Mouse (Mus musculus): Measurements from ENCODE around the gene Bco2.

Gene Bco2

GRCm38 (mm10) chr9:50533328-50533727 lies 21.7 kb downstream of the Bco2 start:
- H3K27me3 ChIP-seq (ENCODE audit: insufficient read depth, low read length): peaks cover 3% of the 10 kb centered on the region; the same call in 1 of the 2 replicates
- TF ChIP-seq POU5F1 (IDR thresholded peaks at IDR 0.05; ENCODE audit: borderline replicate concordance, low read length): no peak
- TF ChIP-seq CTCF (conservative IDR thresholded peaks at IDR 0.05; ENCODE audit: low read length): no peak
- TF ChIP-seq NANOG (IDR thresholded peaks at IDR 0.05; ENCODE audit: borderline replicate concordance, low read length): no peak
- H3K4me1 ChIP-seq (replicated peaks; ENCODE audit: low read depth, low read length): peaks cover 4% of the 10 kb centered on the region; the same call in 1 of the 2 replicates
- H3K36me3 ChIP-seq (ENCODE audit: insufficient read depth, low read length): no peaks in the 10 kb centered on the region
- H3K4me3 ChIP-seq (replicated peaks; ENCODE audit: low read length): no peak overlapping the region
- H3K9me3 ChIP-seq (ENCODE audit: low read length): no peaks in the 10 kb centered on the region

- no peak for TF ChIP-seq NANOG (IDR thresholded peaks at IDR 0.05; ENCODE audit: borderline replicate concordance, low read length)
- peak; percentile 13 for TF ChIP-seq CTCF (conservative IDR thresholded peaks at IDR 0.05; ENCODE audit: low read length)
- Histone ChIP-seq H3K36me3 (ENCODE audit: insufficient read depth, low read length) (no peaks in the 10 kb centered on the region), H3K4me1 (replicated peaks; ENCODE audit: low read depth, low read length) (peaks cover 11% of the 10 kb centered on the region)
These were observed 24.1 kb downstream of the Bco2 start for GRCm38 (mm10) chr9:50530890-50531289.

GRCm38 (mm10) chr9:50528293-50528892 lies 26.6 kb downstream of the Bco2 start, which contains the start of gene Pts:
Gene Pts, minus strand, starts transcription at chr9:50528724.
- Histone ChIP-seq H3K4me1 (replicated peaks; ENCODE audit: low read depth, low read length) (peaks cover 9% of the 10 kb centered on the region), H3K9me3 (ENCODE audit: low read length) (no peaks in the 10 kb centered on the region), H3K4me3 (replicated peaks; ENCODE audit: low read length) (peak within 1 kb of the TSS; percentile 89), H3K27me3 (ENCODE audit: insufficient read depth, low read length) (no peaks in the 10 kb centered on the region; the same call in 1 of the 2 replicates), H3K36me3 (ENCODE audit: insufficient read depth, low read length) (no peaks in the 10 kb centered on the region)
- TF ChIP-seq NANOG (IDR thresholded peaks at IDR 0.05; ENCODE audit: borderline replicate concordance, low read length) (no peak), CTCF (conservative IDR thresholded peaks at IDR 0.05; ENCODE audit: low read length) (peak; percentile 81)

More at GRCm38 (mm10) chr9:50530890-50531289, 24.1 kb downstream of the Bco2 start:
- no peaks in the 10 kb centered on the region for H3K9me3 ChIP-seq (ENCODE audit: low read length)
- H3K4me3 ChIP-seq (replicated peaks; ENCODE audit: low read length): no peak overlapping the region
- peaks cover 2% of the 10 kb centered on the region; the same call in 1 of the 2 replicates for H3K27me3 ChIP-seq (ENCODE audit: insufficient read depth, low read length)

GRCm38 (mm10) chr9:50527860-50528259 lies 27.1 kb downstream of the Bco2 start:
- TF ChIP-seq NANOG (IDR thresholded peaks at IDR 0.05; ENCODE audit: borderline replicate concordance, low read length) (no peak), CTCF (conservative IDR thresholded peaks at IDR 0.05; ENCODE audit: low read length) (no peak), POU5F1 (IDR thresholded peaks at IDR 0.05; ENCODE audit: borderline replicate concordance, low read length) (no peak)
- H3K4me1 ChIP-seq (replicated peaks; ENCODE audit: low read depth, low read length): peaks cover 7% of the 10 kb centered on the region
- no peaks in the 10 kb centered on the region for H3K9me3 ChIP-seq (ENCODE audit: low read length)
- no peaks in the 10 kb centered on the region for H3K36me3 ChIP-seq (ENCODE audit: insufficient read depth, low read length)
- peak overlapping the region; percentile 89 for H3K4me3 ChIP-seq (replicated peaks; ENCODE audit: low read length)
- H3K27me3 ChIP-seq (ENCODE audit: insufficient read depth, low read length): no peaks in the 10 kb centered on the region

DNA sequence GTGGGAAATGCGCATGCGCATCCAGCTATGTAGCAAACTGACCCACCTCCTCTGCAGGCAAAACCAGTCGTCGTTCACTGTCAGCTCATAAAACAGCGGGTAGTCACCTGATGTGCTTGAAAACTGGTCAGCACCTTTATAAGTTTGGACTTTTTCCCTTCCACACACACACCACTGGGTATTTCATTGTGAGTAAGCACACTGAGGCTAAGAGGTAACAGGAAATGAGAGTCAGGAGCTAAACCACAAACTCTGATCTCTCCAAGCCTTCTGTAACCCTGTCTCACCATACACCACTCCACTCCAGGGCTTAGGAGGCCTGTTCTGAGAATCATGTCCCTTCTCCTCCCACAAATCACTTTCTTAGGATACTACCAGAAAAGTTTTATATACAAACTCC lies 29.4 kb downstream of the Bco2 start:
- Histone ChIP-seq H3K9me3 (ENCODE audit: low read length) (no peaks in the 10 kb centered on the region), H3K4me1 (replicated peaks; ENCODE audit: low read depth, low read length) (peaks cover 7% of the 10 kb centered on the region), H3K4me3 (replicated peaks; ENCODE audit: low read length) (no peak overlapping the region), H3K36me3 (ENCODE audit: insufficient read depth, low read length) (no peaks in the 10 kb centered on the region), H3K27me3 (ENCODE audit: insufficient read depth, low read length) (no peaks in the 10 kb centered on the region)
- TF ChIP-seq POU5F1 (IDR thresholded peaks at IDR 0.05; ENCODE audit: borderline replicate concordance, low read length) (no peak), CTCF (conservative IDR thresholded peaks at IDR 0.05; ENCODE audit: low read length) (no peak), NANOG (IDR thresholded peaks at IDR 0.05; ENCODE audit: borderline replicate concordance, low read length) (no peak)

DNA sequence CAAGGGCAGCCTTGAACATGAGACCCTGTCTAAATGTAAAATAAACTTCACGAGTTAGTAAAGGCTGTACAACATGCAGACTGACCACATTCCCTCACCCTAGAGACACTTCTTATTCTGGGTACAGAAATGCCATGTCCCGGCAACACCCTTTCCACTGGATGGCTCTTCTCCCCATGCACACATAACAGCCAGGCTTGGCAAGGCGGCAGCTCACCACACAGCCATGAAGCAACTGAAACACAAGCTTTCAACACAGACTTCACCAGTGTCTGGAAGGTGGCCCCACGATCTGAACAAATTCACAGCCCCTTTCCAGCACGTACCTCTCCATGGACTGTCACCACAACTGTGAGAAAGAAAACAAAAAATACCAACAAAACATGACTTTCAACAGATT lies 30.0 kb downstream of the Bco2 start:
- no peak overlapping the region for H3K4me3 ChIP-seq (replicated peaks; ENCODE audit: low read length)
- TF ChIP-seq POU5F1 (IDR thresholded peaks at IDR 0.05; ENCODE audit: borderline replicate concordance, low read length) (no peak), NANOG (IDR thresholded peaks at IDR 0.05; ENCODE audit: borderline replicate concordance, low read length) (no peak), CTCF (conservative IDR thresholded peaks at IDR 0.05; ENCODE audit: low read length) (no peak)
- no peaks in the 10 kb centered on the region for H3K9me3 ChIP-seq (ENCODE audit: low read length)
- H3K4me1 ChIP-seq (replicated peaks; ENCODE audit: low read depth, low read length): peaks cover 7% of the 10 kb centered on the region
- no peaks in the 10 kb centered on the region for H3K36me3 ChIP-seq (ENCODE audit: insufficient read depth, low read length)
- H3K27me3 ChIP-seq (ENCODE audit: insufficient read depth, low read length): no peaks in the 10 kb centered on the region

- Histone ChIP-seq H3K9me3 (ENCODE audit: low read length) (no peaks in the 10 kb centered on the region), H3K4me1 (replicated peaks; ENCODE audit: low read depth, low read length) (peaks cover 2% of the 10 kb centered on the region), H3K27me3 (ENCODE audit: insufficient read depth, low read length) (no peaks in the 10 kb centered on the region), H3K4me3 (replicated peaks; ENCODE audit: low read length) (no peak overlapping the region), H3K36me3 (ENCODE audit: insufficient read depth, low read length) (no peaks in the 10 kb centered on the region)
- TF ChIP-seq POU5F1 (IDR thresholded peaks at IDR 0.05; ENCODE audit: borderline replicate concordance, low read length): no peak
- TF ChIP-seq NANOG (IDR thresholded peaks at IDR 0.05; ENCODE audit: borderline replicate concordance, low read length): no peak
- no peak for TF ChIP-seq CTCF (conservative IDR thresholded peaks at IDR 0.05; ENCODE audit: low read length)
These were observed 32.4 kb downstream of the Bco2 start for GRCm38 (mm10) chr9:50522574-50522973.

- Histone ChIP-seq H3K4me3 (replicated peaks; ENCODE audit: low read length) (no peak overlapping the region), H3K27me3 (ENCODE audit: insufficient read depth, low read length) (no peaks in the 10 kb centered on the region), H3K4me1 (replicated peaks; ENCODE audit: low read depth, low read length) (peaks cover 4% of the 10 kb centered on the region; the same call in 1 of the 2 replicates), H3K36me3 (ENCODE audit: insufficient read depth, low read length) (no peaks in the 10 kb centered on the region), H3K9me3 (ENCODE audit: low read length) (no peaks in the 10 kb centered on the region)
- TF ChIP-seq NANOG (IDR thresholded peaks at IDR 0.05; ENCODE audit: borderline replicate concordance, low read length): no peak
- TF ChIP-seq CTCF (conservative IDR thresholded peaks at IDR 0.05; ENCODE audit: low read length): no peak; the same call in 1 of the 2 replicates
- TF ChIP-seq POU5F1 (IDR thresholded peaks at IDR 0.05; ENCODE audit: borderline replicate concordance, low read length): no peak
These were observed 33.4 kb downstream of the Bco2 start for GRCm38 (mm10) chr9:50521562-50521961.

DNA sequence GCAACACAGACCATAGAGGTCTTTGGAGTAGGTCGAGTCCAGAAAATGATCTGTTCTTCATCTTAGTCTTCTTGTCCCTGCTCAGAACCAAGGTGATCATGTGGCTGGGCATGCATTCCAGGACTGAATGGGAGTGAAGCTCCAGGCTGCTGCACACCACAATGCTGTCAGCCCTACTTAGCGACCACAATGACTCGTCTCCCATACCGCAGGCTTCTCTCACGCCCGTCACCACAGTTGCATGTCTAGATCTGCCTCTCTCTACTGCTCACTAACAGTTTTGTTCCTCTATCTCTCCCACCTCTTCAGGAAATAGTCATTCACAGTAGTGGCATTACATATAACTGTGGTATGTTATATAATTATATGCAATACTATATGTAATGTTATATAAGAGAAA lies 34.2 kb downstream of the Bco2 start:
- Histone ChIP-seq H3K4me3 (replicated peaks; ENCODE audit: low read length) (no peak overlapping the region), H3K36me3 (ENCODE audit: insufficient read depth, low read length) (no peaks in the 10 kb centered on the region), H3K4me1 (replicated peaks; ENCODE audit: low read depth, low read length) (peaks cover 4% of the 10 kb centered on the region; the same call in 1 of the 2 replicates), H3K9me3 (ENCODE audit: low read length) (no peaks in the 10 kb centered on the region), H3K27me3 (ENCODE audit: insufficient read depth, low read length) (no peaks in the 10 kb centered on the region)
- no peak for TF ChIP-seq NANOG (IDR thresholded peaks at IDR 0.05; ENCODE audit: borderline replicate concordance, low read length)
- TF ChIP-seq POU5F1 (IDR thresholded peaks at IDR 0.05; ENCODE audit: borderline replicate concordance, low read length): no peak
- no peak for TF ChIP-seq CTCF (conservative IDR thresholded peaks at IDR 0.05; ENCODE audit: low read length)

Data from E14TG2a.4 (cell line).